Mouse (Mus musculus): ENCODE results near the gene H2-Q1.
"Not testable (repeated sequence)": the region's sequence is repeated elsewhere in the genome, so short reads cannot be mapped to it uniquely, and the experiment has no call there.

The H2-Q1 gene

GRCm38 (mm10) chr17:35342711-35343476 lies 22.7 kb downstream of the H2-Q1 start:
- no peak for ATAC-seq (ENCODE audit: low TSS enrichment)

- ATAC-seq (ENCODE audit: low TSS enrichment), result not testable (repeated sequence)
Observed at GRCm38 (mm10) chr17:35347659-35348058, 27.5 kb downstream of the H2-Q1 start.

GRCm38 (mm10) chr17:35353275-35353674 lies 33.1 kb downstream of the H2-Q1 start:
- ATAC-seq (ENCODE audit: low TSS enrichment), result not testable (repeated sequence)

GRCm38 (mm10) chr17:35354071-35354470 lies 33.9 kb downstream of the H2-Q1 start:
- ATAC-seq (ENCODE audit: low TSS enrichment), result no peak

GRCm38 (mm10) chr17:35357086-35357485 lies 36.9 kb downstream of the H2-Q1 start:
- no peak for ATAC-seq (ENCODE audit: low TSS enrichment)

- ATAC-seq (ENCODE audit: low TSS enrichment), result no peak
Observed at GRCm38 (mm10) chr17:35358763-35359469, 38.7 kb downstream of the H2-Q1 start.

GRCm38 (mm10) chr17:35359470-35359862 lies 39.3 kb downstream of the H2-Q1 start:
- ATAC-seq (ENCODE audit: low TSS enrichment), result no peak
